Mouse (Mus musculus): ENCODE measurements around the gene Cd209a. TPM values are rescaled to one million over a fixed set of nuclear protein-coding genes. Genes with fewer than 3 reads are reported as not detected.
"Not testable (repeated sequence)": the region's sequence is repeated elsewhere in the genome, so short reads cannot be mapped to it uniquely, and the experiment has no call there.

Gene Cd209a
- total RNA-seq (2021) = 1 to 10 TPM in 1 of 2 experiments, not detected in 1; 1.2 TPM
- long read RNA-seq, experiment 1 = 0 reads
- long read RNA-seq, experiment 2 = 0 reads

DNA sequence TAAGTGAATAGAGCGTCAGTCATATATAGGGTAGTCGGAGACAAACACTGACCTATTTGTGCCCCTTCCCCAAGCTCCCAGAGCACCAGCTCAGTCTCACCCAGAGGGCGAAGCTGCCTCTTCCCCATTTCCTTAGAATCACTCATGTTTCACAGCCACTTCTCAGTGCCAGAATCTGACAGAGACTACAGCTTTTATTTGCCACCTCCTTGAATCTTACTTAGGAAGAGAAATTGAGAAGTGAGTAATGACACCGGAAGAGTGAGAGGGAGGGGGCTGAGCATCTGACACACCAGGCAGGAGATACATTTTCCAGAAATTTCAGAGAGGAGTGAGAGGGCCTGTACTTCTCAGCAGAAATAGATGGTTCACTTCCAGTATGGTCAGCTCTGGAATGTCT, at the start of gene Cd209a:
Gene Cd209a (minus strand): TSS at position 224 of the 400 bp plus-strand sequence.
- DNase-seq = no peak

DNA sequence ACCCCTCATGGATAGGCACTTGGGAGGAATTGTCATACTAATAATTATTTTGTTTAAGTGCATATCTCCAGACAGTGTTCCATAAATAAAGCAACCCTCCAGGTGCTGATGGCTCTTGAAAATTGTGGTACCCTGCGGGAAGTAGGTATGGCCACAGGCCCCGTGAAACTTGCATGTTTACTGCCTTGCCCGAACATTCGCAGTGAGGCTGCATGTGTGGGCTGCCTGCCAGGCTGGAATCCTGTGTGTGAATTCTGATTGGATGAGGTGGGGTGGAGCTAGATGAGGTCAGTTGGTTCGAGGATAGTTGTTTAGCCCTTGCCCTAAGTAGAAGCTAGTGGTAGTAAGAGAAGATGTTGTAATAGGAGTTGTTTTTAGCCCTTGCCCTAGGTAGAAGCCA, 19.9 kb upstream of the Cd209a start:
- DNase-seq = not testable (repeated sequence)

DNA sequence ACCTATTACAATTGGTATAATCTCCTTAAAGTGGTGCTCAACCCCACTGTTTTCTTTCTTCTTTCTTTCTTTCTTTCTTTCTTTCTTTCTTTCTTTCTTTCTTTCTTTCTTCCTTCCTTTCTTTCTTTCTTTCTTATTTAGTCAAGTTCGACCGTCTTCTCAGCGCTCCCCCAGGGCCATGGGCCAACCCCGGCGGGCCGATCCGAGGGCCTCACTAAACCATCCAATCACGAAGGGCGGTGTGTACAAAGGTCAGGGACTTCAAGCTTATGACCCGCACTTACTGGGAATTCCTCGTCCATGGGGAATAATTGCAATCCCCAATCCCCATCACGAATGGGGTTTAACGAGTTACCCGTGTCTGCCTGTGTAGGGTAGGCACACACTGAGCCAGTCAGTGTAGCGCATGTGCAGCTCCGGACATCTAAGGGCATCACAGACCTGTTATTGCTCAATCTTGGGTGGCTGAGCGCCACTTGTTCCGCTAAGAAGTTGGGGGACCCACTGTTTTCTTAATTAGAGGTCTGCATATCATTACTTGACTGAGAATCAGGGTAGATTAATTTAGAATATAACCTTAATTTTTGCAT, 5.6 kb upstream of the Cd209a start:
- peak; percentile 42 to 84 for DNase-seq

DNA sequence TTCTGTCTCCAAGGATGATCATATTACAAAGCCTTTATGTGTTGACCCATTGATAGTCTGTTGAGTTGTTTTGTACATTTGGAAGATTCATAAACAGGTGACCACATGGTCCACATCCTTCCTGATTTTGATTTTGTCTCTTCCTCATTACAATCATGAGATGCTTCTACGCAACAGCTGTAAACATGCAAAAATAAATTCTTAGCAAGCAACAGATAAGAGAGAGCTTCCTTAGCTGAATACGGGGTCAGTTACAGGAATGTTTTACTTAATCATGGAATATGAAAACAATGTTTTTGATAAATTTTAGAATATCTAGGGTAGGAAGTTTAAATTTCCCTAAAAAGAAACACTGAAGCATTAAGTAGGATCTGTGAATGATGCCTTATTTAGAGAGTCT, 11.8 kb downstream of the Cd209a start:
- DNase-seq = no peak

DNA sequence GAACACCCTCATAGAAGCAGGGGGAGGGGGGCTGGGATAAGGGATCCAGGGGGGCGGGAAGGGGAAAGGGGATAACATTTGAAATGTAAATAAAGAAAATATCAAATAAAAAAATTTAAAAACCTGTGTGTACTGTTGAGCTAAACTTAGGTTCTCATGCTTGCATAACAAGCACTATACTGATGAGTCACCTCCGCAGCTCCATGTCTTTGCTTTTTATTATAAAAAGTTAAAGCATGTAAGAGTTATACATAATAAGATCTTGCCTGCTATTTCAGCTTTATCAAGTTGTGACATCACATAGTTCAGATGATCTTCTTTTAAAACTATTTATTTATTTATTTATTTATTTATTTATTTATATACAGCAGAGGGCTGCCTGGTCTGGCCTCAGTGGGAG, 13.2 kb downstream of the Cd209a start:
- no peak for DNase-seq

DNA sequence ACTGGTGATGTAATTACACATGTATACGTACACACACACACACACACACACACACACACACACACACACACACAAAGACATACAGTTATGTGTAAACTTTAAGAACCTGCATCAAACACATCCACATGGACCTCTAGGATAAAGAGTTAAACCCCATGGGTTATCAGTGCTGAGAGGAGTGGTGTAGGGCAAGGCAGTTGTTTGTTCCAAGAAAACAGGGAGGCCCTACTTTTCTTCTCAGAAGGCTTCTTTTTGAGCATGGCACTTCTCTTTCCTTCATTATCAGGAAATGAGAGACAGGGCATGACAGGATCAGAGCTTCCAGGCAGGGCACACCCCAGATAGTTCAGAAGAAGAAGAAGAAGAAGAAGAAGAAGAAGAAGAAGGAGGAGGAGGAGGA, 14.7 kb downstream of the Cd209a start:
- no peak for DNase-seq

DNA sequence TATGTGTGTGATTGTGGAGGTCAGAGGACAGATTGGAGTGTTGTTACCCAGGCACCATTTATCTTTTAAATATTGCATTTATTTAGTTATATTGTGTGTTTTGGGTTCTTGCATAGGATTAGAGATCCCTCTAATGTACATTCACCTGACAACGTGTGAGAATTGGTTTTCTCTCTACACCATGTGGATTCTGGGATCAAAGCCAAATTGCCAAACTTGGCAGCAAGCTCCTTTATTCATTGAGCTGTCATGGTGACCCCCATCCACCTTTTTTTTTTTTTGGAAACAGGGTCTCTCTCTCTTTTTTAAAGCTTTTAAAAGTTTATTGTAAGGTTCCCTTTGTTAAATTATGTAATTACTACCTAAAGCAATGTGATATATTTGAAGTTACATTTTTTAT, 27.7 kb downstream of the Cd209a start:
- no peak for DNase-seq

DNA sequence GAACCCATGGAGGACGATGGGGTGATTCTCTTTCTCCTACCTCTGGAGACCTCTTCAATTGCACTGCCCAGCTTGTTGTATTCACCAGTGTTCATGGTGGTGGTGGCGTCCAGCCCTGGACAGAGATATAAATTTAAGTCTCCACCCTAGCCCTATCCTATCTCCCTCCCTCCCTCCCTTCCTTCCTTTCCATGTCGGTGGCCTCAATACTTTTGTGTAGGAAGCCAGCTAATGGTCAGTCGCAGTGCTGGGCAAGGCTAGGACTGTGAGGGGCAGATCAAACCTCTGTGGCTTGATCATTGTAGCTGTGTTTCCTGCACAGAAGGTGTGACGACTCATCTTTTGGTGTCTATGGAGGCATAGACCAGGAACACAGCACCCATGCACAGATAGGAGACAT, 28.2 kb downstream of the Cd209a start, which contains the start of gene Clec4g:
Gene Clec4g (minus strand): TSS at position 101 of the 400 bp plus-strand sequence.
- no peak for DNase-seq

DNA sequence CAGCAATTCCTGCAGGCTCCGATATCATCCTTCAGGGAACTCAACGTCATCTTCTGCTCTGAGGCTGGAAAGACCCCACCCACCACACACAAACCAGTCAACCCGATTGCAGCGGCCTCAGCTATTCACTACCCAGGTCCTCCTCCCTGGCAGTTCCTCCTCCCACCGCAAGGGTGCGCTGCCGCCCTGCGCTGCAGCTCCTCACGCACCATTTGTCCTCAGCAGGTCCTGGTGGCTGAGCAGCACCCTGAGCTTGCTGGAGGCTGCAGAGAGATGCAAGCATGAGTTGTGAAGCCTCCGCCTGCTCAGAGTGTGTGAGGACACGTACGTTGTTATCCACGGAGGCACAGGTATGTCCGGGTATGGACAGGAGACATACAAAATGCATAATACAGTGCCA, 30.2 kb downstream of the Cd209a start:
- DNase-seq = peak; percentile 75 to 81

DNA sequence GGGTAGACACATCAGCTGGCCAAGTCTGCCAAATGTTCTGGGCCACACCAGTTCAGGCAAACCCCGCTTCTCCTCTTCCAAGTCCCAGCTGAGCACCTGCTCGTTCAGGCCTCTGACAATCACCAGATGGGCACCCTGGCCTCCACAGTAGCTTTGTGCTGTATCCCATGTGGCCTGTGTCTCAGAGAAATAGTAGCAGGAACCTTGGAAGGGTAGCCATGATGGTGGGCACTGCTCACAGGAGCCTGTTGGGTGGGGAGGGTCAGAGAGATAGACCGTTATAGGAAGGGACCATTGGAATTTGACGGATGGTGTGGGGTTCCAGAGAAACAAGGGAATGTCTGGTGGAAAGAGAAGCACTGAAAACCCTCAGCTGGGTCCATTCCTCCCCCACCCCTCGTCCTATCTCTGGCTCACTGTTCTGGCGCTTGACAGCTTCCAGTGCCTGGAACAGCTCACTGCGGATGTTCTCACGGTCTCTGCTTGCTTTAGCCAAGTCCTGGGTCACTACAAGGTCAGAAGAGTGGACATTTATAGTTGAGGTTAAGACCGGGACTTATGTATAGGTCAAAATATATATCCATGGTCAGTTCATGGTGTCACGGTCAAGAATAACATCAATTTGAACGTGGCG, 31.3 kb downstream of the Cd209a start:
- DNase-seq = no peak

DNA sequence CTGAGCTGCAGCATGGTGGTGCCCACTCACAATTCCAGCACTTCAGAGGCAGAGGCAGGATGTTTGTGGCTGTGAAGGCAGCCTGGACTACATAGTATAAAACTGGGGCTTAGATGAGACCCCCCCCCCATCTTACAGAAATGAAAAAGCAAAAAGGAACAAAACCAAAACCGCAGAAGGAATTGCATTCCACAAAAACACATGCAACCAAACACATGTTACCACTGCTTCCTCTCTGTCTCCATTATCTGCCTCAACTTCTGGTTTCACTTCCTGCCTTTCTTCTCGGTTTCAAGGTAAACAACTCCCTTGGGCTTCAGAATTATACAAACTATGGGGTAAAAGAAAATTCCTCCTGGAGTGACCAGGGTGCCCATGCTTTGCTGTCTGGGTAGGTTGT, 37.1 kb downstream of the Cd209a start:
- no peak for DNase-seq

DNA sequence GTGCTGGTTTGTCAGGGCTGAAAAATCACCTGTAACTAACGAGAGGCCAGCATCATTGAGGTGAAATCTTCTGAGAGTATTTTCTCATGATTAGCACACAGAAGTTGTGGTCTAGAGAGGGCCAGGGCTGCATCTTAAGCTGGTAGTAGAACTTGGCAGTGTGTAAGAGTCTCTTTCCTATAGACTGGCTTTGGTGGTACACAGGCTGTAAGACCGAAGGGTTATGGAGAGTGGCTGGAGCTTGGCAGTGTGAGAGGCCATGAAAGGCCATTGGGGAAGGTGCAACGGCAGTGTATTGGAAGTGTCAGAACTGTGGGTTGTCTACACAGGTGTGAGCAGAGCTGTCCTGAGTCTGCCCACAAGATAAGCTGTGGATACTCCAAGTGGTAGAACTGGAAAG, 38.5 kb downstream of the Cd209a start:
- no peak for DNase-seq

DNA sequence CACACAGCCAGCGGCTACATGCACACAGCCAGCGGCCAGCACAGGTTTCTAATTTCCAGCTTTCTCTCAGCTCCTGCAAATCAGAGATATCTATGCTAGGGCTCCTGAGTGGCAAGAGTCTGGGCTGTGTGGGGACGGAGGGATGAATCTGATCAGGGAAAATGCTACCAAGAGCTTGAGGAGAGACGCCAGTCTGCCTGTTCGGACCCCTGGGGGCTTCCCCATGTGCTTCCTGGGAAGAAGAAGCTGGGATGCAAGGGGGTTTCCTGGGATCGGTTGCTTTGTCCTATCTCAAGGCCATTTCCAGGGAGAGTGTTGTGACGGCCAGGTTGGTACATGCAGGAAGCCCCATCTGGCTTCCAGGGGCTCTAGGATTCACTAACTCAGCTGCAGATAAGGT, 41.2 kb downstream of the Cd209a start:
- no peak for DNase-seq

DNA sequence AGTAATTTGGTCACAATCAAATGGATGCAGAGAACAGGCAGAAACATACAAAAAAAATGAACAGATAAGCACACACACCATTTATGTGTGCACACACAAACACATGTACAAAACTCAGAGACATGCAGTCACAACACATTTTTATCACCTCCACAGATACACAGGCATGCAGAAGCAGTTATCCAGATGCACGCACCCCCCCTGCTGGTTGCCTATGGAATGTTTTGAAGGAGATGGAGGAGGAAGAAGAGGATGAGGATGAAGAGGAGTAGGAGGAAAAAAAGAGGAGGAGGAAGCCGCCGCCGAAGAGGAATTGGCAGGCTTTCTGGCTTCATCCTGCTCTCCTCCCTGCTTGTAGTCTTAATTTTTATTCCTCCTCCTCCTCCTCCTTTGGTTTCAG, 43.1 kb downstream of the Cd209a start:
- DNase-seq = peak; percentile 12 to 37

DNA sequence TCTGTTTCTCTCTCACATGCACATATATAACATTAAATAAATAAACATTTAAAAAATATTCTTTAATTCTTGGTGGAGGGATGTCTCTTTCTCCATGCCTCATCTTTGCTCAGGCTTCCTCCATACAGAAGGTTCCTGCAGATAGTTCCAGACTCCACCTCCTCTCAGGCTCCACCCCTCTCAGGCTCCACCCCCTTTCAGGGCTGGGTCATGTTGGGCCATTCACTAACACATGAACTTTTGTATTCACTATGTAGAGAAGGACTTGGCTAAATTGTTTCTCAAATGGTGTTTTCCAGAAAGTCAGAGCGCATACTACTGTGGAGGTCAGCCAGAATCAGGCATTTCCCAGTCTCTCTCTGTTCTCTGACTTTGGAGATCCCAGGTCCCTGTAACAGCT, 47.3 kb downstream of the Cd209a start:
- no peak for DNase-seq

DNA sequence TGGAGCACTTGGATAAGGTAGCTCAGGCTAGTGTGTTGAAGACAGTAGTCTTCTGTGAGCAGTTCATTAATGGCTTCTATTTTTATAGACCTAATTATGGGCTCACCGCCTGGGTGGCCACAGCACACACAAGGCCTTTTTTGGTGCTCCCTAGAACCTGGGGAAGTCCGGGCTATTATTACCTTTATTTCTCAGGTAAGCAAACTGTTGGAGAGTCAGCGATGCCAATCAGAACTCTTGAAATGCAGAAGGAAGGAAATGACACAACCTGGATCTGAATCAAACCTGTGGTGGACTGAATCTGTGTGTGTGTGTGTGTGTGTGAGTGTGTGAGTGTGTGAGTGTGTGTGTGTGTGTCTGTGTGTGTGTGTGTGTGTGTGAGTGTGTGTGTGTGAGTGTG, 54.7 kb downstream of the Cd209a start, which contains the start of gene Fcer2a:
Gene Fcer2a (minus strand): TSS at position 55 of the 400 bp plus-strand sequence.
- DNase-seq = no peak

Small RNAs within 50 kb of the gene (microRNA-seq; reads per million reads assigned to microRNA genes)
- gene Gm24934 = not detected

Other genes starting within 250 kb of the Cd209a start
- gene Mcoln1, start 248.5 kb downstream of the Cd209a start, total RNA-seq (2021) = 10 to 100 TPM; 36.1 to 39.8 TPM
- 10 to 100 TPM; 35.8 to 37.1 TPM for gene Pnpla6, start 233.6 kb downstream of the Cd209a start, total RNA-seq (2021)
- under 1 TPM in 1 of 2 experiments, not detected in 1; 0.23 TPM for gene C330021F23Rik, start 181.0 kb downstream of the Cd209a start, total RNA-seq (2021)
- gene Camsap3, start 161.7 kb downstream of the Cd209a start, total RNA-seq (2021) = 1 to 10 TPM; 5.5 to 5.6 TPM
- gene Xab2, start 127.7 kb downstream of the Cd209a start, total RNA-seq (2021) = 10 to 100 TPM; 36.0 to 40.7 TPM
- 100 to 1,000 TPM; 113 to 119 TPM for gene Pet100, start 127.4 kb downstream of the Cd209a start, total RNA-seq (2021)
- gene Pcp2, start 123.4 kb downstream of the Cd209a start, total RNA-seq (2021) = not detected
- gene Stxbp2, start 118.0 kb downstream of the Cd209a start, total RNA-seq (2021) = 100 to 1,000 TPM in 1 of 2 experiments, 10 to 100 TPM in 1; 76.0 to 109 TPM
- 100 to 1,000 TPM in 1 of 2 experiments, 10 to 100 TPM in 1; 89.6 to 156 TPM for gene Retn, start 93.2 kb downstream of the Cd209a start, total RNA-seq (2021)
- under 1 TPM in 1 of 2 experiments, not detected in 1; 0.79 TPM for gene Mcemp1, start 83.2 kb downstream of the Cd209a start, total RNA-seq (2021)
- 10 to 100 TPM; 46.7 to 70.7 TPM for gene Fcor, start 76.6 kb downstream of the Cd209a start, total RNA-seq (2021)
- gene Trappc5, start 72.7 kb downstream of the Cd209a start, total RNA-seq (2021) = 10 to 100 TPM; 20.7 to 21.0 TPM
- gene Fcer2a, start 54.8 kb downstream of the Cd209a start, total RNA-seq (2021) = not detected
- not detected for gene Clec4g, start 28.3 kb downstream of the Cd209a start, total RNA-seq (2021)
- not detected for gene Cd209e, start 105.3 kb upstream of the Cd209a start, total RNA-seq (2021)
- 1 to 10 TPM; 1.2 to 2.7 TPM for gene Cd209d, start 129.6 kb upstream of the Cd209a start, total RNA-seq (2021)
- gene Cd209b, start 177.9 kb upstream of the Cd209a start, total RNA-seq (2021) = 1 to 10 TPM; 1.7 to 3.0 TPM
- 1 to 10 TPM in 1 of 2 experiments, not detected in 1; 1.0 TPM for gene Cd209c, start 205.8 kb upstream of the Cd209a start, total RNA-seq (2021)